Mouse (Mus musculus): ENCODE data around the gene Alpk3.
A peak's percentile ranks its signal among the peaks of the same experiment; 100 is the strongest.
"Not testable (repeated sequence)": the region's sequence is repeated elsewhere in the genome, so short reads cannot be mapped to it uniquely, and the experiment has no call there.

Gene Alpk3

DNA sequence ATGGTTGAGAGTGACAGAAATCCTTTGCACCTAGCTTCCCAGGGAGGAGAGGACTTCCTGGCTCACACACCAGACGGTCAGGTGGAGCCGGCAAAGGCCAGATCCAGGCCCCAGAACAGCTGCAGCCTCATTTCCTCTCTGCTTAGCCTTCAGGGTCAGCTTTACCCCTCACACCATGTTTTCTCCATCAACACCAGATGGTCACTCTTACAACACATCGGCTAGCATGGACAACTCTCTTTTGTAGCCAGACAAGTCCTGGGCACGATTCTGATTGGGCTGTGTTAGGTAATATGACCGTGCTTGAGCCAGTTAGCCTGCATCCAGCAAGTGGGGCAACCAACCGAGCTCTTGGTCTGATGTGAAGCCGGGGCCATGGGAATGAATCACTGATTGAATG, 74.5 kb downstream of the Alpk3 start:
- no peak for DNase-seq (ENCODE audit: low spot score)

DNA sequence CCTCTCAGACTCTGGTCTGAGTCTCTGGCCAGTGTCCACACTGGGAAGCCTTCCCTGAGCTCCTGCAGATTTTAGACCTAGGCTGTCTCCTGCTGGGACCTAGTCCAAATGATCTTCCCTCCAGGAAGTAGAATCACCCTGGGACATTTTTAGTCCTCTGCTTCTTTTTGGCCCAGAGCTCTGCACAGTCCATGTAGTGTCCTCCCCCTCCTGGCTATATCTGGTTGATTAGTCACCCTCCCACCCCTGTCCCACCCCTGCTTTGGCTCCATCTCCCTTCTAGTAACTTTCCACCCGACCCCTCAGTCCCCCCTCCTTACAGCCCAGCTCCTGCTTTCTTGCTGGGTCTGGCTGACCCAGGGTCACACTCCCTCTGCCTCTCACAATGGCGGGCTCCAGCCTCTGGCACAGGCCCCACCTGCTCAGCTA, 75.5 kb downstream of the Alpk3 start:
- no peak for DNase-seq (ENCODE audit: low spot score)

DNA sequence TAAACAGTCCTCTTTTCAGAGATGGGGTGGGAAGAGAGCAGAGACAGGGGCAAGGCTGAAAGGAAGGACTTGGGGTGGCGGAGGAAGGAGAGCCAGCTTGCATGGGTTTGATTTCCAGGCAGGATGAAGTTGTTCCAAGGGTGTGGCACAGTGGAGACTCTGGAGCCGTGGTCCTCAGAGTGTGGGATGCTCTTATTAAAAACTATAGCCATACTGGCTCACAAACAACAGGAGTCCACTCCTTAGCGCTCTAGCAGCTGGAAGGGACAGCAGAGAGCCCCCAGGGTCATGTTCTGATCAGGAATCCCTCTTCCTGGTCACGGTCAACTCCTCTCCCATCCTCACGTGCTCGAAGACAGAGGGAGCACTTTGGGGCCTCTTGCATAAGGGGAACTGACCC, 76.0 kb downstream of the Alpk3 start:
- DNase-seq (ENCODE audit: low spot score): no peak

- no peak for DNase-seq (ENCODE audit: low spot score)
Observed at GRCm38 (mm10) chr7:81133941-81134340, 76.5 kb downstream of the Alpk3 start.

GRCm38 (mm10) chr7:81134614-81135067, 77.2 kb downstream of the Alpk3 start:
- DNase-seq (ENCODE audit: low spot score): no peak

DNA sequence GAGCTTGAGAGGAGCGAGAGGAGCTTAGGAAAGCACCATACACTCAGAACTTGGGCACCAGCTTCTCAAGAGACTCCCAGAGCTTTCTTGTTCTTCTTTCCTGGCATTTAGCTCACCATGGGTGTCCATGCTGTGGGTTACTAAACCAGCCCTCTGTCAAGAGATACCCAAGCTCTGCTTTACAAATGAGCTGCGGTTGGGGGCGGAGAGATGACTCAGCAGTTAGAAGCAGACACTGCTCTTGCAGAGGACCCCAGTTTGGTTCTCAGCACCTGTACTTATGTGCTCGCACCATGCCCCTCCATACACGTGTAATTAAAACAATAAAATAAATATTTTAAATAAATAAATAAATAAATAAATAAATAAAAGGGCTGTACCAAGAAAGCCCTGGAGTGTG, 79.9 kb downstream of the Alpk3 start:
- DNase-seq (ENCODE audit: low spot score): no peak

DNA sequence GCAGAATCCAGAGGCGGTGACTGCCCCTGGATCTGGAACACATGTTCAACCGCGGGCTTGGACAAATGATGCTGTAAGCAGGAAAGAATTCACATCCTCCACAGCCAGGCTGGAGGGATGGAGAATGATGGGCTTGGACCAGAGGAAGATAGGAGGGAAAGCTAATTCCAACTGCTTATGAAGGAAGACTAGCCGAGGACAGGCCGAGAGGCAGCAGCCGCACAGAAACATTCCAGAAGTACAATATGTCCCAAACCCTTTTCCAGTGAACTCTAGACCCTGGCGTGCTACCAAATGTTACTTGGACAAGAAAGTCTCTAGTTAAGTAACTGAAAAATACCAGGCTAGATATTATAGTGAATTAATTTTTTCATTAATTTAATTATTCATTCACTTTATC, 81.7 kb downstream of the Alpk3 start:
- DNase-seq (ENCODE audit: low spot score): peak; percentile 34

- DNase-seq (ENCODE audit: low spot score): no peak
Observed at GRCm38 (mm10) chr7:81139671-81140404, 82.4 kb downstream of the Alpk3 start.

DNA sequence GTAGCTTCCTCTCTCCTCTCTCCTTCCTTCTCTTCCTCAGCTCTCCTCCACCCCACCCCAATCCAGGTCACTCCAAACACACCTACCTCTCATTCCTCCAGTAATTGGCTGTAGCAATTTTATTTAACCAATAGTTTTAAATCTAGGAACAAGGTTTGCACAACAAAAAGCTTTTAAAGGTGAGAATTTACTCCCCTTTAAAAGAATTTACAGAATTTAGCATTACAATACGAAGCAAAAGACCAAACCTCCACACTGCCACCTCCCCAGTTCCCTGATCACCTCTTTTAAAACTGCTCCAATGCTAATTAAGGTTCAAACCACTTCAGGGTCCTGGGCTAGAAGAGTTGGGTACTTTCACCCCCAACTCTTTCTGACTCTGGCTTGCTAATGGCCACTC, 84.1 kb downstream of the Alpk3 start:
- no peak for DNase-seq (ENCODE audit: low spot score)

- not testable (repeated sequence) for DNase-seq (ENCODE audit: low spot score)
Observed at GRCm38 (mm10) chr7:81143056-81143455, 85.7 kb downstream of the Alpk3 start.

DNA sequence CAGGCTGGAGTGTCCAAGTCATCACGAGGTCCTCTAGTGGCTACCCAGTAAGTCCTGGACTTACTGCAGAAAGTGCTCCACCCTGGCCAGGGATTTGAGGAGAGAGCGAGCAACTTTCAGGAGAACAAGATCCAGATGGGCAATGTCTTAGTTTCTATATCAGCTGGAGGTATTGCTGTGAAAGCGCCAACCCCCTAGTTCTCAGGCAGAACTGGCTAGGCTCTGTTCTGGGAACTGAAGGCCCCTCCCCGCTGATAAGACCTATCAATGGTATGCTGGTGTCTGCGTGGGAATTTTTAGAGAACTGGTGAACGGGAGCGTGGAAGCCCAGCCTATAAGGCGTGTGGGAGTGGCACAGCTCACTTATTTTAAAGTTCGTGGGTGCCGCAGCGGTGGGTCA, 92.4 kb downstream of the Alpk3 start:
- no peak for DNase-seq (ENCODE audit: low spot score)

- DNase-seq (ENCODE audit: low spot score): no peak
Observed at GRCm38 (mm10) chr7:81151216-81151615, 93.8 kb downstream of the Alpk3 start.

DNA sequence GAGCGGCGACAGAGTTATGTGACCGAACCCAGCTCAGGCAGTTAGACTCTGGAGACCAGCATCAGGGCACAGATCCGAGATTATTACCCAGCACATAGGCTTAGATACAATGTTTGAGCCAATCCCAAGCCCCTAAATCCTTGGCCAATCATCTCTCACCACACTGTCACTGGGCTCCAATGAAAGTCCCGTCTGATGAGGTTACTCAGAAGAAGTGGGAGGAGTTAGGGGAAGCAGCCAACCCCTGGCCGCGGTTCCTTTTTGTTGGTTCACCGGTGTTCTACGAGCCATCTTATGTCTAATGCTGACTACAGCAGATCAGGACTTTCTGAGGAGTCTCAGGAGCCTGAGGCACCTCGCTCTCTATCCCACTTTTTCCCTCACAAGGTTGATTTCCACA, 94.9 kb downstream of the Alpk3 start:
- DNase-seq (ENCODE audit: low spot score): no peak

- DNase-seq (ENCODE audit: low spot score): no peak
Observed at GRCm38 (mm10) chr7:81152826-81153225, 95.4 kb downstream of the Alpk3 start.

GRCm38 (mm10) chr7:81153327-81153726, 95.9 kb downstream of the Alpk3 start:
- DNase-seq (ENCODE audit: low spot score): no peak

DNA sequence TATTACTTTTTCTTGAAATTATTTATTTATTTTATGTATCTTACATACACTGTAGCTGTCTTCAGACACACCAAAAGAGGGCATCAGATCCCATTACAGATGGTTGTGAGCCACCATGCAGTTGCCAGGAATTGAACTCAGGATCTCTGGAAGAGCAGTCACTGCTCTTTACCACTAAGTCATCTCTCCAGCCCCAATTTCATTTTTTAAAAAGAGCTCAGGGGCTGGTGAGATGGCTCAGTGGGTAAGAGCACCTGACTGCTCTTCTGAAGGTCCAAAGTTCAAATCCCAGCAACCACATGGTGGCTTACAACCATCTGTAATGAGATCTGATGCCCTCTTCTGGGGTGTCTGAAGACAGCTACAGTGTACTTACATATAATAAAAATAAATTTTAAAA, 96.8 kb downstream of the Alpk3 start:
- DNase-seq (ENCODE audit: low spot score): not testable (repeated sequence)

- DNase-seq (ENCODE audit: low spot score): peak; percentile 38
Observed at GRCm38 (mm10) chr7:81154960-81155359, 97.6 kb downstream of the Alpk3 start.
